Mouse (Mus musculus): ENCODE measurements around the gene Tubgcp2. TPM values are rescaled to one million over a fixed set of nuclear protein-coding genes. Genes with fewer than 3 reads are reported as not detected.

Gene Tubgcp2
- total RNA-seq, 2 experiments from 2014 or later, result 36.6 to 38.0 TPM

DNA sequence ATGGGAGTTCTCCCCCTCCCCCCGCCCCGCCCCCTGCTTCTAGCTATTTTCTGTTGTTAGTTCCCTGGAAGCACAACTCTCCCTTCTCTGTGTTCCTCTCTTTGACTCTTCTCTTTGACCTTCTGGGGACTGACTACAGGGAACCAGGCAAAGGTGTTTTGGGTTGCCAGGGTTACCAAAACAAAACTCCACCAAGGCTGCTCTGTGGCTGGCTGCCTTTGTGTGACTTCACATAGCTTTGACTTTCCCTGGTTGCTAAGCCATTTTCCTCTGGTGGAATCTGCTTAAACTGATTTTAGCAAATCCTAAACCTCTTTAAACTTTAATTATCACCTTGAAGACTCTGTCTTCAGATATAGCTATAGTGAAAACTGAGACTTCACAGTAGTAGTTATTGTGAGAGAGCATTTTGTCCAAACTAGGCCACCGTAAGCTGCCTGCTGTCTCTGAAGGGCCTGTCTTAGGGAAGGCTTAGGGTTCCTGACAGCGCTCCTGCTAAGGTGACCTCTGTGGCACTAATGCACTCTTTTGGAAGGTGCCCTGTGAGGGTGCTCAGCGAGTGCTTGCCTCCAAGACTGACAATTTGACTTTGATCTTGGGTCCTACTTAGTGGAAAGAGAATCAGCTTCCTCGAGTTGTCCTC, 84.4 kb downstream of the Tubgcp2 start:
- DNase-seq (ENCODE audit: extremely low spot score in 1 of 2, low spot score in 1 of 2), result no peak

DNA sequence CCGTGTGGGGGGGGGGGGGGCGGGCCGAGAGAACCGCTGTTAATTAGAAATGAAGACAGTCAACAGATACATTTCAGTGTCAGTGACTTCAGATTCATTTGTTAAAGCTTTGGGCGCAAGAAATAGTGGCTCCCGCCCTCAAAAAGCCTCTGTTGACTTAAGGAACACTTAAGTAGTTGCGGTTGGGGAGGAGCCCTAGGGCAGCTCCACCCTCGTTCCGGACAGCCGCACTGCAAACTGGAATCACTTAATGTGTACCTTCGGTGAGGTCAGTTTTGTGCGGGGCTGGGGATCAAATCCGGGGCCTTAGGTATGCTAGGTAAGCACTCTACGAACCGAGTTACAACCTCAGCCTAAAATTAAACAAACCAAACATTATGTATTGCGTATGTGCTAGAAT, 85.4 kb downstream of the Tubgcp2 start:
- DNase-seq (ENCODE audit: extremely low spot score in 1 of 2, low spot score in 1 of 2), result no peak

DNA sequence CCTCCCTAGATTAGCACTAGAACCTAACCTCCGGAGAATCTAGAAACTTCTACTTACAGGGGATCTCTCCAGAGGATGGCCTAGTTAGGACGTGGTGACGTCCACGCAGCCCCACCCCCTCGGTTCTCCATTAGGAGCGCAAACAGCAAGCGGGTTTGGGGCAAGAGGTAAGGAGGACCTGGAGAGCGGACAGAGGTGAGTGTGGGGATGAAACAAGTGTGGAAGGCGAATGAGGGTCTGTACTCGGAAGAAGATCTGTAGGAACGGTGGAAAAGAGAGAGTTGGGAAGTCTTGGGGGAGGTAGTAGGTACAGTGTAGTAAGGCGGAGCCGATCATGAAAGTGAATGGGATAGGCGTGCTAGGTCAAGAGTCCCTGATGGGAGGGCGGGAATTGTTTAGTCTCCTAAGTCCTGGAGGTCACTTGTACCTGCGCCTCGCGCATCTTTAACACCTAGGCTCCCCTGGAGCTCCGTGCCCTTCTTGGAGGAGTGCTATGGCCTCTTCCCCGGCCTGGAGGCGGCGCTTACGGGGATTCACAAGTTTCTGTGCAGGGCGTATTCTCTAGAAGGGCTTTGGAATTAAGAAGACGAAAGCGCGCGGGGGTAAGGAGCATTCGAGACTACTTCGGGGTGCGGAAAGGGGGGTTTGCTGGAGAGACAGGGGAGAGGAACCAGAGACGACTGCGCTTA, 86.0 kb downstream of the Tubgcp2 start:
- no peak for DNase-seq (ENCODE audit: extremely low spot score in 1 of 2, low spot score in 1 of 2)

DNA sequence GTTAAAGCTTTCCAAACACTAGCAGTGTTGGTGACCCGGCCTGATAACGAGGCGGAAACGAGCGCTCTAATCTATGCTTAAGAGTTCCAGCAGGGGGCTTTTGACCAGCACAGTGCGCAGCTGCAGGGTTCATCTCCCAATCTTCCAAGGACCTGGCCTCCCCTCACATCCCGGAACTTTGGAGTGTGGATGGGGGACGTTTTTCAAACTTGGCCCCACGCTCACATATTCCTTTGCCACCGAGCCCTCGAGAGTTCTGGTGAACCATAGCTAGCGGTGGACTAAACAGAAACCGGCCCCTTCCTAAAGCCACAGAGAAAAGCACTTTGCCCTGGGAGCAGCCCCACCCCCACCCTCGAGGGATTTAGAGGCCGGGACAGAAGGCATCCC, 86.6 kb downstream of the Tubgcp2 start:
- DNase-seq (ENCODE audit: extremely low spot score in 1 of 2, low spot score in 1 of 2), result no peak

DNA sequence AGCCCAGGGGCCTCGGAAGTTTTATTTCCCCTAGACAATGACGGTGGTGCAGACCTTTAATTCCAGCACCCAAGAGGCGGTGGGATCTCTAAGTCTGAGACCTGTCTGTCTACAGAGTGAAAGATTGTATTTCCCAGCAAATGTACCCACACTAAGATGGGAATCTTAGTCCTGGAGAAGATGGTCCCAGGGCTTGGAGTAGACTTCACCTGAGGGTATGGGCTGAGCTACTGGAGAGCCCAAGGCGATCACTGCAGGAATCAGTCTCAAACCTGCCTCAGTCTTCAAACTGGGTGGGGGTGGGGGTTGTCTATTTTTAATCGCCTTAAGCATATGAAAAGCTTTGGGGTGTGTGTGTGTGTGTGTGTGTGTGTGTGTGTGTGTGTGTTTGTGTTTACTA, 90.4 kb downstream of the Tubgcp2 start:
- DNase-seq (ENCODE audit: extremely low spot score in 1 of 2, low spot score in 1 of 2), result no peak

Small RNA genes within 50 kb of the gene (microRNA-seq; reads per million reads assigned to microRNA genes)
- gene Mir202, result 1.3 to 1.4 reads per million in 2 experiments
- gene Mir7062, result 1.7 to 3.4 reads per million in 2 experiments
- 0 reads per million in 2 experiments for gene mmu-mir-7686

Other genes starting within 250 kb of the Tubgcp2 start
- 10 to 100 TPM; 52.4 to 54.7 TPM for gene Adgra1, start 202.5 kb downstream of the Tubgcp2 start, total RNA-seq (2021)
- 10 to 100 TPM; 90.1 to 95.0 TPM for gene Kndc1, start 142.0 kb downstream of the Tubgcp2 start, total RNA-seq (2021)
- not detected for gene Utf1, start 92.9 kb downstream of the Tubgcp2 start, total RNA-seq (2021)
- gene 6430531B16Rik, start 57.9 kb downstream of the Tubgcp2 start, total RNA-seq (2021), result 1 to 10 TPM; 1.0 to 1.4 TPM
- gene Adam8, start 44.1 kb downstream of the Tubgcp2 start, total RNA-seq (2021), result 1 to 10 TPM; 3.3 to 3.4 TPM
- 10 to 100 TPM; 21.7 to 26.4 TPM for gene Zfp511, start 278 bp downstream of the Tubgcp2 start, total RNA-seq (2021)
- under 1 TPM; 0.12 to 0.14 TPM for gene Msx3, start 12.4 kb upstream of the Tubgcp2 start, total RNA-seq (2021)
- 100 to 1,000 TPM; 235 to 258 TPM for gene Caly, start 45.9 kb upstream of the Tubgcp2 start, total RNA-seq (2021)
- gene Prap1, start 56.7 kb upstream of the Tubgcp2 start, total RNA-seq (2021), result not detected
- gene Fuom, start 65.8 kb upstream of the Tubgcp2 start, total RNA-seq (2021), result 10 to 100 TPM; 38.3 to 47.5 TPM
- 1 to 10 TPM; 4.0 to 4.7 TPM for gene Paox, start 79.1 kb upstream of the Tubgcp2 start, total RNA-seq (2021)
- 10 to 100 TPM; 52.1 to 59.8 TPM for gene Echs1, start 79.8 kb upstream of the Tubgcp2 start, total RNA-seq (2021)
- 10 to 100 TPM; 24.9 to 30.2 TPM for gene Mtg1, start 100.9 kb upstream of the Tubgcp2 start, total RNA-seq (2021)
- 100 to 1,000 TPM; 191 to 207 TPM for gene Sprn, start 118.2 kb upstream of the Tubgcp2 start, total RNA-seq (2021)
- not detected for gene Olfr522, start 128.1 kb upstream of the Tubgcp2 start, total RNA-seq (2021)
- gene Olfr523, start 136.5 kb upstream of the Tubgcp2 start, total RNA-seq (2021), result under 1 TPM in 1 of 2 experiments, not detected in 1; 0.25 TPM
- not detected for gene Olfr524, start 169.3 kb upstream of the Tubgcp2 start, total RNA-seq (2021)
- gene Cd163l1, start 181.6 kb upstream of the Tubgcp2 start, total RNA-seq (2021), result under 1 TPM; 0.39 to 0.63 TPM
- under 1 TPM; 0.22 to 0.26 TPM for gene 5830411N06Rik, start 210.6 kb upstream of the Tubgcp2 start, total RNA-seq (2021)